Mouse (Mus musculus) heart, embryonic 13.5 days (tissue): Measurements from ENCODE around the gene Ace. TPM values are rescaled to one million over a fixed set of nuclear protein-coding genes. Genes with fewer than 3 reads are reported as not detected.

Experiments used
- ATAC-seq: fragments of 200-750 bp; cut with Nextera tagmentation; 2 replicates; pipeline ENCODE4 v1.8.0; 2017; ENCODE audit warnings: moderate TSS enrichment; ENCODE audit not compliant: insufficient number of reproducible peaks, low FRiP score, low TSS enrichment; ENCODE audit errors: extremely low read depth
- H3K27ac ChIP-seq: fragments of 300-500 bp; sonication (generic); replicated peaks from 2 replicates; pipeline ENCODE4 v1.5.1; 2015; ENCODE audit warnings: moderate library complexity, mild to moderate bottlenecking, inconsistent platforms
- H3K27me3 ChIP-seq: fragments of 300-500 bp; sonication (generic); replicated peaks from 2 replicates; pipeline ENCODE4 v1.6.1; 2015; ENCODE audit warnings: mild to moderate bottlenecking, inconsistent platforms
- H3K36me3 ChIP-seq: fragments of 300-500 bp; sonication (generic); 2 replicates; pipeline ENCODE4 v1.6.1; 2015; ENCODE audit warnings: mild to moderate bottlenecking, inconsistent platforms
- H3K4me1 ChIP-seq: fragments of 300-500 bp; sonication (generic); 2 replicates; pipeline ENCODE4 v1.6.1; 2015; ENCODE audit warnings: inconsistent platforms
- H3K4me2 ChIP-seq: fragments of 300-500 bp; sonication (generic); 2 replicates; pipeline ENCODE4 v1.6.1; 2015; ENCODE audit warnings: inconsistent platforms, mild to moderate bottlenecking, moderate library complexity
- H3K4me3 ChIP-seq: fragments of 300-500 bp; sonication (generic); 2 replicates; pipeline ENCODE4 v1.5.1; 2015; ENCODE audit warnings: moderate library complexity, mild to moderate bottlenecking, inconsistent platforms
- H3K9ac ChIP-seq: fragments of 300-500 bp; sonication (generic); 2 replicates; pipeline ENCODE4 v1.6.1; 2015; ENCODE audit warnings: inconsistent platforms, mild to moderate bottlenecking, moderate library complexity
- H3K9me3 ChIP-seq: fragments of 300-500 bp; sonication (generic); 2 replicates; pipeline ENCODE4 v1.6.1; 2016; ENCODE audit warnings: inconsistent platforms
- WGBS: fragments of 180-500 bp; shearing (Covaris S2); methylation state at CpG from one replicate; pipeline ENCODE4 v1.1.7; 2015; ENCODE audit warnings: mixed read lengths; 5-methylcytosine and 5-hydroxymethylcytosine counted together
- polyA plus RNA-seq: library from polyadenylated mRNA; unstranded; fragments of >200 nt; fragmentation: Nextera tagmentation; extraction: Ambion mirVana; gene quantifications from 2 replicates; pipeline ENCODE4 v1.2.1, GENCODE M21; 2015

Ace gene
- polyA plus RNA-seq, 1 experiment from 2014 or later: 1.1 TPM

DNA sequence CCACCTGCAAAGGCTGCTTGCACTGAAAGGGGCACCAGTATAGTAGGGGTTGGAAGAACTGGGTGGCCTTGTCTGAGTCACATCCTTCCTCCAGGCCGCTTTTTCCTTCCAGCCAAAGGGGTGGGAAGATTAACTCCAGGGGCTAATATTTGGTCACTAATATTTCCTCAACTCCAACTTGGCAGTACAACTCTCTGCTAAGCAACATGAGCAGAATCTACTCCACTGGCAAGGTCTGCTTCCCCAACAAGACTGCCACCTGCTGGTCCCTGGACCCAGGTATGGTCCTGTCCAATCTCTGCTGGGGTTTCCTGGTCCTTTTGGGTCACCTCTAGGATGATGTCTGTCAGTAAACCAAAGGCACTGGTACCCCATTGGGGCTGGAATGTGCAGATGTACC is 1.8 kb downstream of the Ace start:
- no peaks in the 10 kb centered on the region for H3K9me3 ChIP-seq
- WGBS: 41% methylated on average over 1 of the region's 1 CpGs
- peaks cover 89% of the 10 kb centered on the region for H3K27me3 ChIP-seq
- H3K4me2 ChIP-seq: no peak overlapping the region
- ATAC-seq: no peak
- no peak overlapping the region for H3K4me3 ChIP-seq
- H3K9ac ChIP-seq: no peak overlapping the region
- H3K4me1 ChIP-seq: peaks cover 12% of the 10 kb centered on the region
- no peak overlapping the region for H3K27ac ChIP-seq
- H3K36me3 ChIP-seq: no peaks in the 10 kb centered on the region

DNA sequence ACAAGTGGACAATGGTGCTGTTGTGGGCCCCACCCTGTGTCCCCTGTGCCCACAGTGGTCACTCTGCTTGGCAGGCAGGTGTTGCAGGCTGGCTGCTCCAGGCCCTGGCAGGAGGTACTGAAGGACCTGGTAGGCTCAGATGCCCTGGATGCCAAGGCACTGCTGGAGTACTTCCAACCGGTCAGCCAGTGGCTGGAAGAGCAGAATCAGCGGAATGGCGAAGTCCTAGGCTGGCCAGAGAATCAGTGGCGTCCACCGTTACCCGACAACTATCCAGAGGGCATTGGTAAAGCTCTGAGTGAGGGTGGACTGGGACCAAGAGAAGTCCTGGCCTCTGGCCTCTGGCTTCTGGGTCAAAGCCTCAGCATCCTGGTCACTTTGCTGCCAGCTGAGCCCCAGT is 6.8 kb downstream of the Ace start:
- WGBS: 89% methylated on average over 6 of the region's 6 CpGs
- no peak for ATAC-seq
- Histone ChIP-seq H3K27ac (no peak overlapping the region), H3K27me3 (peaks cover 80% of the 10 kb centered on the region), H3K9ac (no peak overlapping the region), H3K36me3 (no peaks in the 10 kb centered on the region), H3K4me1 (no peaks in the 10 kb centered on the region), H3K4me2 (no peak overlapping the region), H3K4me3 (no peak overlapping the region), H3K9me3 (no peaks in the 10 kb centered on the region)

DNA sequence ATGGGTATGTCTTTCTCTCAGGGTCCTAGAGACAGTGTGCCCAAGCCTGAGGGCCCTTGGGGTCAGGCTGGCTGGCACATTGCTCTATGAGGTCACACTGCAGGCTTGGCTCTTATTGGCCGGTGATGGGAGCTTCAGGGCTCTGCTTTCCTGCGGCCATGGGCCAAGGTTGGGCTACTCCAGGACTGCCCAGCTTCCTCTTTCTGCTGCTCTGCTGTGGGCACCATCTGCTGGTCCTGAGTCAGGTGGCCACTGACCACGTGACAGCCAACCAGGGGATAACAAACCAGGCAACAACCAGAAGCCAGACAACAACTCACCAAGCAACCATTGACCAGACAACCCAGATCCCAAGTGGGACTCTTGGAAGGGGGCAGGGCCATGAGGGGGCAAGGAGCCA is 7.3 kb downstream of the Ace start:
- no peak for ATAC-seq
- Histone ChIP-seq H3K9me3 (no peaks in the 10 kb centered on the region), H3K4me3 (no peak overlapping the region), H3K36me3 (no peaks in the 10 kb centered on the region), H3K4me2 (no peak overlapping the region), H3K9ac (no peak overlapping the region), H3K4me1 (no peaks in the 10 kb centered on the region), H3K27me3 (peaks cover 80% of the 10 kb centered on the region), H3K27ac (no peak overlapping the region)
- 52% methylated on average over 3 of the region's 3 CpGs for WGBS

GRCm38 (mm10) chr11:105975636-105976035 is 7.9 kb downstream of the Ace start:
- Histone ChIP-seq H3K9ac (no peak overlapping the region), H3K4me3 (no peak overlapping the region), H3K4me2 (no peak overlapping the region), H3K27ac (no peak overlapping the region), H3K36me3 (no peaks in the 10 kb centered on the region), H3K4me1 (no peaks in the 10 kb centered on the region), H3K27me3 (peaks cover 78% of the 10 kb centered on the region), H3K9me3 (no peaks in the 10 kb centered on the region)
- WGBS: 82% methylated on average over 5 of the region's 5 CpGs
- no peak for ATAC-seq

DNA sequence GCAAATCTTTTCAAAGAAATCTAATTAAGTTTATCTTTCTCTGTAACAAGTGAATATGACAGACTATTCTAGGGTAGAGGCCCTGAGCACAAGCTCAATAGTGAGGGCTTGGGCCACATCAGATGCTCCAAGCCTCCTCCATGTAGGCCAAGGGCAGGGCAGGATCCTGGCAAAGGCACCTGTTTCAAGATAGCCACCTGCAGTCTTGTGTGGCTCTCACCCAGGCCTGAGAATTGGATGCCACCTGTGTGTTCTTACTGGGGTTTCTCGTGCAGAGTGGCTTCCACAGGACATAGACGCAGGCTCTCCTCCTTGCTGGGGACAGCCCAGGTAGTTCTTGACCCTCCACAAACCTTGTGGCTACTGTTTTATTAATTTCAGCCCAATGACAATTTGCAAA is 10.5 kb downstream of the Ace start:
- Histone ChIP-seq H3K27me3 (peaks cover 59% of the 10 kb centered on the region), H3K4me3 (no peak overlapping the region), H3K9me3 (no peaks in the 10 kb centered on the region), H3K4me1 (no peaks in the 10 kb centered on the region), H3K36me3 (no peaks in the 10 kb centered on the region), H3K9ac (no peak overlapping the region), H3K27ac (no peak overlapping the region), H3K4me2 (no peak overlapping the region)
- ATAC-seq: no peak
- 69% methylated on average over 2 of the region's 2 CpGs for WGBS

- H3K4me1 ChIP-seq: no peaks in the 10 kb centered on the region
- H3K4me3 ChIP-seq: no peak overlapping the region
- WGBS: 54% methylated on average over 5 of the region's 5 CpGs
- H3K9ac ChIP-seq: no peak overlapping the region
- peaks cover 55% of the 10 kb centered on the region for H3K27me3 ChIP-seq
- H3K4me2 ChIP-seq: no peak overlapping the region
- no peak overlapping the region for H3K27ac ChIP-seq
- no peaks in the 10 kb centered on the region for H3K9me3 ChIP-seq
- ATAC-seq: no peak
- H3K36me3 ChIP-seq: no peaks in the 10 kb centered on the region
Observed at GRCm38 (mm10) chr11:105978634-105979033, 10.9 kb downstream of the Ace start.

GRCm38 (mm10) chr11:105984452-105984851 is 16.7 kb downstream of the Ace start:
- Histone ChIP-seq H3K4me1 (peaks cover 8% of the 10 kb centered on the region), H3K9me3 (no peaks in the 10 kb centered on the region), H3K36me3 (no peaks in the 10 kb centered on the region), H3K9ac (no peak overlapping the region), H3K4me3 (no peak overlapping the region), H3K27me3 (peaks cover 14% of the 10 kb centered on the region; the same call in 1 of the 2 replicates), H3K27ac (no peak overlapping the region), H3K4me2 (no peak overlapping the region)
- ATAC-seq: no peak
- WGBS: 62% methylated on average over 4 of the region's 4 CpGs

- Histone ChIP-seq H3K36me3 (no peaks in the 10 kb centered on the region), H3K9me3 (no peaks in the 10 kb centered on the region), H3K27ac (no peak overlapping the region), H3K4me1 (peaks cover 8% of the 10 kb centered on the region), H3K27me3 (no peaks in the 10 kb centered on the region; the same call in 1 of the 2 replicates), H3K9ac (no peak overlapping the region), H3K4me3 (no peak overlapping the region), H3K4me2 (no peak overlapping the region)
- 47% methylated on average over 6 of the region's 6 CpGs for WGBS
- no peak for ATAC-seq
Observed at GRCm38 (mm10) chr11:105987446-105987845, 19.7 kb downstream of the Ace start.

- Histone ChIP-seq H3K9me3 (no peaks in the 10 kb centered on the region), H3K9ac (no peak overlapping the region), H3K36me3 (no peaks in the 10 kb centered on the region), H3K27ac (no peak overlapping the region), H3K27me3 (no peaks in the 10 kb centered on the region; the same call in 1 of the 2 replicates), H3K4me3 (no peak overlapping the region), H3K4me1 (peaks cover 8% of the 10 kb centered on the region), H3K4me2 (no peak overlapping the region)
- WGBS: 80% methylated on average over 6 of the region's 6 CpGs
- ATAC-seq: no peak
Observed at GRCm38 (mm10) chr11:105989446-105989845, 21.7 kb downstream of the Ace start.

GRCm38 (mm10) chr11:105990231-105990630 is 22.5 kb downstream of the Ace start:
- WGBS: 67% methylated on average over 2 of the region's 2 CpGs
- Histone ChIP-seq H3K36me3 (no peaks in the 10 kb centered on the region), H3K27ac (no peak overlapping the region), H3K4me1 (peaks cover 8% of the 10 kb centered on the region), H3K9me3 (no peaks in the 10 kb centered on the region), H3K4me2 (no peak overlapping the region), H3K9ac (no peak overlapping the region), H3K27me3 (no peaks in the 10 kb centered on the region; the same call in 1 of the 2 replicates), H3K4me3 (no peak overlapping the region)
- no peak for ATAC-seq

DNA sequence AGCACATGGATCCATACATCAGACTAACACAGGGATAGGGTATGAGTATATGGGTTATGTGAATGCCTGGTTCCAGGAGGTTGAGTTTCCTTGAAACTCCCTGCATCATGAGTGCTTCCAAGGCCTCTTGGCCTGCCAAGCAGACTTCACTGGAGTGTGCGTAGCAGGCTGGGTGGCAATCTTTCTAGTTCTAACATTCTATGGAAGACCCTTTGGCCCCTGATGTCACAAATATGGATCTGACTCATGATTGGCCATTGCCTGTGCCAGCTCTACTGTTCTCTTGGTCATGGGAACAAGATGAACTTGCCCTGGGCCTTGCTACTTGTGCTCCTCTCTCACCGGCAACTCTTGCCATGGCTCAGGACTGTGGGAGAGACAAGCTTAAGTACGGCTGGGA is 26.6 kb downstream of the Ace start, which contains the start of gene Ace3:
Ace3 (plus strand) TSS at position 301 of the 400 bp plus-strand sequence.
- Histone ChIP-seq H3K9ac (no peak within 1 kb of the TSS), H3K27me3 (peaks cover 6% of the 10 kb centered on the region; the same call in 1 of the 2 replicates), H3K27ac (no peak within 1 kb of the TSS), H3K4me1 (no peaks in the 10 kb centered on the region), H3K36me3 (no peaks in the 10 kb centered on the region), H3K9me3 (no peaks in the 10 kb centered on the region), H3K4me2 (no peak within 1 kb of the TSS), H3K4me3 (no peak within 1 kb of the TSS)
- no peak for ATAC-seq
- WGBS: 82% methylated on average over 3 of the region's 3 CpGs

- Histone ChIP-seq H3K9me3 (no peaks in the 10 kb centered on the region), H3K4me2 (no peak overlapping the region), H3K9ac (no peak overlapping the region), H3K27me3 (0 out of 2 replicates have a peak, but pooled peaks cover 11% of the 10 kb centered on the region), H3K27ac (no peak overlapping the region), H3K4me3 (no peak overlapping the region), H3K4me1 (no peaks in the 10 kb centered on the region), H3K36me3 (no peaks in the 10 kb centered on the region)
- WGBS: 86% methylated on average over 6 of the region's 6 CpGs
- ATAC-seq: no peak
Observed at GRCm38 (mm10) chr11:106000062-106000461, 32.3 kb downstream of the Ace start.
